Mouse (Mus musculus): ENCODE data around the gene 6430628N08Rik.

DNA sequence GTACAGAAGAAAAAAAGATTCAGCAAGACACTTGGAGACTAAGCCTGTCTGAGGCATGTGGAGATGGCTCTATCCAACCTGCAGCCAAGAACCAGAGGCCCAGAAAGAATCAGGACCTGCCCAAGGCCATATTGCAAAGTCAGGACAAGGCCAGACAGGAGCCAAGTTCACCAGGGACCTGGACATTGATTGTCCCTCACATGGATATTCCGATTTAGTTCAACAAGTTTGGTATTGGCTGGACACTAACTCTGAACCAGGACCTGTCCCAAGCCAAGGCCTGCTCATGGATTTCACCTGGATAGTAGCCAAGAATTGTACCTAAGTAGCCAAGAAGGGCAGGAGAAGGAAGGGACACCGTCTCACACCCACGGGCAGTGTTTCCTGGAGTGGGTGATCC lies 16.3 kb downstream of the 6430628N08Rik start:
- TF ChIP-seq POLR2A (IDR thresholded peaks at IDR 0.05; ENCODE audit: extremely low read depth, insufficient read depth, low read length) (no peak), CTCF (IDR thresholded peaks at IDR 0.05; ENCODE audit: extremely low read depth, insufficient read depth, low read length) (no peak)

Measured in cortical plate, adult 2 months (tissue).